Mouse (Mus musculus) bone marrow, adult 2 months (tissue): Measurements from ENCODE around the gene Olfr666.

Experiments used
- CTCF ChIP-seq: fragments of 200-500 bp; IDR thresholded peaks from 2 replicates; pipeline ENCODE4 v1.5.1; 2011; ENCODE audit warnings: low read length, control low read depth; ENCODE audit not compliant: control insufficient read depth, insufficient read depth
- POLR2A ChIP-seq: fragments of 200-500 bp; IDR thresholded peaks from 2 replicates; pipeline ENCODE4 v1.6.1; 2011; ENCODE audit warnings: low read depth, mild to moderate bottlenecking, control low read depth, low read length, borderline replicate concordance; ENCODE audit not compliant: control insufficient read depth

GRCm38 (mm10) chr7:104877731-104878130 lies 18.0 kb downstream of the Olfr666 start, which contains the start of gene Olfr665:
- TF ChIP-seq POLR2A (no peak), CTCF (no peak)
